Mouse (Mus musculus) splenic B cell, adult 2 months (primary cell): ENCODE data around the gene St6galnac6.
A peak's percentile ranks its signal among the peaks of the same experiment; 100 is the strongest.

Source experiments
- DNase-seq: peaks from one replicate; pipeline ENCODE4 v3.0.0-alpha.2; 2011; ENCODE audit warnings: low read depth, low spot score
- H3K27me3 ChIP-seq: 2 replicates; pipeline ENCODE4 v1.6.1; 2012; ENCODE audit warnings: mild to moderate bottlenecking, low read length, moderate library complexity, mixed read lengths; ENCODE audit not compliant: control insufficient read depth, poor library complexity, insufficient read depth, severe bottlenecking
- H3K36me3 ChIP-seq: 2 replicates; pipeline ENCODE4 v1.6.1; 2012; ENCODE audit warnings: mild to moderate bottlenecking, low read length, moderate library complexity, mixed read lengths; ENCODE audit not compliant: control insufficient read depth, poor library complexity, insufficient read depth, severe bottlenecking

St6galnac6 gene

GRCm38 (mm10) chr2:32599409-32599808 lies at the start of gene St6galnac6:
Gene St6galnac6, plus strand, starts transcription at chr2:32599709.
- Histone ChIP-seq H3K27me3 (no peaks in the 10 kb centered on the region), H3K36me3 (peaks cover 11% of the 10 kb centered on the region)
- DNase-seq, result no peak

GRCm38 (mm10) chr2:32549764-32550163 lies 49.7 kb upstream of the St6galnac6 start:
- Histone ChIP-seq H3K36me3 (no peaks in the 10 kb centered on the region; the same call in 1 of the 2 replicates), H3K27me3 (no peaks in the 10 kb centered on the region)
- DNase-seq, result no peak

- DNase-seq, result no peak
- Histone ChIP-seq H3K27me3 (no peaks in the 10 kb centered on the region), H3K36me3 (no peaks in the 10 kb centered on the region)
Observed at GRCm38 (mm10) chr2:32551236-32551635, 48.3 kb upstream of the St6galnac6 start.

GRCm38 (mm10) chr2:32553592-32554148 lies 45.8 kb upstream of the St6galnac6 start:
- Histone ChIP-seq H3K36me3 (0 out of 2 replicates have a peak, but pooled peaks cover 1% of the 10 kb centered on the region), H3K27me3 (no peaks in the 10 kb centered on the region)
- peak; percentile 50 for DNase-seq

- no peak for DNase-seq
- peaks cover 1% of the 10 kb centered on the region; the same call in 1 of the 2 replicates for H3K36me3 ChIP-seq
- no peaks in the 10 kb centered on the region for H3K27me3 ChIP-seq
Observed at GRCm38 (mm10) chr2:32555484-32555883, 44.0 kb upstream of the St6galnac6 start.

- Histone ChIP-seq H3K36me3 (peaks cover 1% of the 10 kb centered on the region; the same call in 1 of the 2 replicates), H3K27me3 (no peaks in the 10 kb centered on the region)
- DNase-seq, result no peak
Observed at GRCm38 (mm10) chr2:32556019-32556418, 43.5 kb upstream of the St6galnac6 start.

GRCm38 (mm10) chr2:32559570-32559969 lies 39.9 kb upstream of the St6galnac6 start:
- no peaks in the 10 kb centered on the region for H3K27me3 ChIP-seq
- no peak for DNase-seq
- H3K36me3 ChIP-seq, result peaks cover 3% of the 10 kb centered on the region

GRCm38 (mm10) chr2:32566536-32567063 lies 32.9 kb upstream of the St6galnac6 start:
- DNase-seq, result peak; percentile 82
- Histone ChIP-seq H3K36me3 (peaks cover 12% of the 10 kb centered on the region), H3K27me3 (no peaks in the 10 kb centered on the region)

- no peaks in the 10 kb centered on the region for H3K27me3 ChIP-seq
- H3K36me3 ChIP-seq, result peaks cover 12% of the 10 kb centered on the region
- no peak for DNase-seq
Observed at GRCm38 (mm10) chr2:32568149-32568548, 31.4 kb upstream of the St6galnac6 start.

- peaks cover 12% of the 10 kb centered on the region for H3K36me3 ChIP-seq
- DNase-seq, result no peak
- no peaks in the 10 kb centered on the region for H3K27me3 ChIP-seq
Observed at GRCm38 (mm10) chr2:32568941-32569340, 30.6 kb upstream of the St6galnac6 start.

GRCm38 (mm10) chr2:32570698-32571494 lies 28.6 kb upstream of the St6galnac6 start, which contains the start of gene Dpm2:
Gene Dpm2, plus strand, starts transcription at chr2:32570858.
- Histone ChIP-seq H3K36me3 (peaks cover 7% of the 10 kb centered on the region), H3K27me3 (no peaks in the 10 kb centered on the region)
- DNase-seq, result peak; percentile 94

- no peak for DNase-seq
- peaks cover 3% of the 10 kb centered on the region for H3K36me3 ChIP-seq
- H3K27me3 ChIP-seq, result no peaks in the 10 kb centered on the region
Observed at GRCm38 (mm10) chr2:32572196-32572595, 27.3 kb upstream of the St6galnac6 start.

GRCm38 (mm10) chr2:32574497-32574896 lies 25.0 kb upstream of the St6galnac6 start, which contains the start of gene Pip5kl1:
Gene Pip5kl1, plus strand, starts transcription at chr2:32574797.
- no peak for DNase-seq
- Histone ChIP-seq H3K27me3 (no peaks in the 10 kb centered on the region), H3K36me3 (no peaks in the 10 kb centered on the region; the same call in 1 of the 2 replicates)

- H3K27me3 ChIP-seq, result no peaks in the 10 kb centered on the region
- peak; percentile 76 for DNase-seq
- H3K36me3 ChIP-seq, result no peaks in the 10 kb centered on the region; the same call in 1 of the 2 replicates
Observed at GRCm38 (mm10) chr2:32574901-32575585, 24.5 kb upstream of the St6galnac6 start.
